Mouse (Mus musculus): Measurements from ENCODE around the gene AI182371. TPM values are rescaled to one million over a fixed set of nuclear protein-coding genes. Genes with fewer than 3 reads are reported as not detected.

AI182371 gene
- 0.15 and 0.30 TPM in 2 replicates for polyA plus RNA-seq (2015; fragmentation: Nextera tagmentation; extraction: Ambion mirVana)

GRCm38 (mm10) chr2:35101443-35101842, at the start of gene AI182371:
TSS of gene AI182371 (minus strand) at chr2:35101543.
- 89% methylated on average over 3 of the region's 3 CpGs for WGBS
- no peaks in the 10 kb centered on the region for H3K9me3 ChIP-seq (replicated peaks; ENCODE audit: low read length)

GRCm38 (mm10) chr2:35148806-35149205, 47.5 kb upstream of the AI182371 start:
- no peak overlapping the region for H3K4me3 ChIP-seq (replicated peaks; ENCODE audit: low read depth, low read length)
- 94% methylated on average over 10 of the region's 10 CpGs for WGBS
- H3K4me1 ChIP-seq (replicated peaks; ENCODE audit: insufficient read depth, low read length) = no peaks in the 10 kb centered on the region
- H3K4me2 ChIP-seq (ENCODE audit: low read length) = no peak overlapping the region
- no peaks in the 10 kb centered on the region for H3K9me3 ChIP-seq (replicated peaks; ENCODE audit: low read length)
- DNase-seq (ENCODE audit: low spot score) (no peak), ATAC-seq (replicated peaks; ENCODE audit: low FRiP score, low read depth) (no peak)
- no peak for TF ChIP-seq CTCF (IDR thresholded peaks at IDR 0.05; ENCODE audit: low read depth)
- H3K9ac ChIP-seq (ENCODE audit: low read depth, low read length) = no peak overlapping the region
- no peaks in the 10 kb centered on the region for H3K27me3 ChIP-seq (ENCODE audit: insufficient read depth, low read length)
- no peak overlapping the region for H3K27ac ChIP-seq
- H3K36me3 ChIP-seq (ENCODE audit: insufficient read depth, low read length) = peaks cover 82% of the 10 kb centered on the region

More at GRCm38 (mm10) chr2:35101443-35101842, at the start of gene AI182371:
- Histone ChIP-seq H3K4me2 (ENCODE audit: low read length) (no peak within 1 kb of the TSS), H3K9ac (ENCODE audit: low read depth, low read length) (no peak within 1 kb of the TSS), H3K27me3 (ENCODE audit: insufficient read depth, low read length) (no peaks in the 10 kb centered on the region), H3K4me1 (replicated peaks; ENCODE audit: insufficient read depth, low read length) (no peaks in the 10 kb centered on the region), H3K27ac (no peak within 1 kb of the TSS), H3K36me3 (ENCODE audit: insufficient read depth, low read length) (no peaks in the 10 kb centered on the region), H3K4me3 (replicated peaks; ENCODE audit: low read depth, low read length) (no peak within 1 kb of the TSS)
- ATAC-seq (replicated peaks; ENCODE audit: low FRiP score, low read depth) = no peak
- no peak for DNase-seq (ENCODE audit: low spot score)
- TF ChIP-seq CTCF (IDR thresholded peaks at IDR 0.05; ENCODE audit: low read depth) = no peak

- Histone ChIP-seq H3K9ac (ENCODE audit: low read depth, low read length) (no peak overlapping the region), H3K36me3 (ENCODE audit: insufficient read depth, low read length) (peaks cover 75% of the 10 kb centered on the region), H3K27ac (no peak overlapping the region), H3K4me2 (ENCODE audit: low read length) (no peak overlapping the region), H3K4me1 (replicated peaks; ENCODE audit: insufficient read depth, low read length) (no peaks in the 10 kb centered on the region), H3K4me3 (replicated peaks; ENCODE audit: low read depth, low read length) (no peak overlapping the region), H3K27me3 (ENCODE audit: insufficient read depth, low read length) (no peaks in the 10 kb centered on the region), H3K9me3 (replicated peaks; ENCODE audit: low read length) (no peaks in the 10 kb centered on the region)
- WGBS = 97% methylated on average over 3 of the region's 3 CpGs
- no peak for DNase-seq (ENCODE audit: low spot score)
- no peak for ATAC-seq (replicated peaks; ENCODE audit: low FRiP score, low read depth)
- TF ChIP-seq CTCF (IDR thresholded peaks at IDR 0.05; ENCODE audit: low read depth) = no peak
Observed at GRCm38 (mm10) chr2:35141673-35142072, 40.3 kb upstream of the AI182371 start.

- TF ChIP-seq CTCF (IDR thresholded peaks at IDR 0.05; ENCODE audit: low read depth) = no peak
- no peaks in the 10 kb centered on the region for H3K9me3 ChIP-seq (replicated peaks; ENCODE audit: low read length)
- H3K4me1 ChIP-seq (replicated peaks; ENCODE audit: insufficient read depth, low read length) = no peaks in the 10 kb centered on the region
- no peak overlapping the region for H3K9ac ChIP-seq (ENCODE audit: low read depth, low read length)
- H3K27me3 ChIP-seq (ENCODE audit: insufficient read depth, low read length) = no peaks in the 10 kb centered on the region
- no peak overlapping the region for H3K4me3 ChIP-seq (replicated peaks; ENCODE audit: low read depth, low read length)
- H3K36me3 ChIP-seq (ENCODE audit: insufficient read depth, low read length) = peaks cover 52% of the 10 kb centered on the region
- DNase-seq (ENCODE audit: low spot score) (no peak), ATAC-seq (replicated peaks; ENCODE audit: low FRiP score, low read depth) (no peak)
- H3K4me2 ChIP-seq (ENCODE audit: low read length) = no peak overlapping the region
- WGBS = 80% methylated on average over 1 of the region's 1 CpGs
- no peak overlapping the region for H3K27ac ChIP-seq
Observed at GRCm38 (mm10) chr2:35138576-35138975, 37.2 kb upstream of the AI182371 start.

GRCm38 (mm10) chr2:35133891-35134290, 32.5 kb upstream of the AI182371 start:
- Histone ChIP-seq H3K9me3 (replicated peaks; ENCODE audit: low read length) (no peaks in the 10 kb centered on the region), H3K4me2 (ENCODE audit: low read length) (no peak overlapping the region), H3K27ac (no peak overlapping the region), H3K4me3 (replicated peaks; ENCODE audit: low read depth, low read length) (no peak overlapping the region), H3K27me3 (ENCODE audit: insufficient read depth, low read length) (no peaks in the 10 kb centered on the region), H3K36me3 (ENCODE audit: insufficient read depth, low read length) (peaks cover 18% of the 10 kb centered on the region; the same call in 1 of the 2 replicates), H3K9ac (ENCODE audit: low read depth, low read length) (no peak overlapping the region), H3K4me1 (replicated peaks; ENCODE audit: insufficient read depth, low read length) (no peaks in the 10 kb centered on the region)
- ATAC-seq (replicated peaks; ENCODE audit: low FRiP score, low read depth) (no peak), DNase-seq (ENCODE audit: low spot score) (no peak)
- TF ChIP-seq CTCF (IDR thresholded peaks at IDR 0.05; ENCODE audit: low read depth) = no peak
- 89% methylated on average over 5 of the region's 5 CpGs for WGBS

GRCm38 (mm10) chr2:35132662-35133055, 31.3 kb upstream of the AI182371 start:
- ATAC-seq (replicated peaks; ENCODE audit: low FRiP score, low read depth) (no peak), DNase-seq (ENCODE audit: low spot score) (peak; percentile 20)
- H3K27me3 ChIP-seq (ENCODE audit: insufficient read depth, low read length) = no peaks in the 10 kb centered on the region
- no peaks in the 10 kb centered on the region for H3K4me1 ChIP-seq (replicated peaks; ENCODE audit: insufficient read depth, low read length)
- no peak for TF ChIP-seq CTCF (IDR thresholded peaks at IDR 0.05; ENCODE audit: low read depth)
- H3K4me3 ChIP-seq (replicated peaks; ENCODE audit: low read depth, low read length) = peak overlapping the region; percentile 43
- H3K4me2 ChIP-seq (ENCODE audit: low read length) = peak overlapping the region; percentile 75
- H3K9ac ChIP-seq (ENCODE audit: low read depth, low read length) = peak overlapping the region; percentile 57
- peaks cover 12% of the 10 kb centered on the region; the same call in 1 of the 2 replicates for H3K36me3 ChIP-seq (ENCODE audit: insufficient read depth, low read length)
- H3K27ac ChIP-seq = peak overlapping the region; percentile 83
- WGBS = 3% methylated on average over 5 of the region's 5 CpGs
- H3K9me3 ChIP-seq (replicated peaks; ENCODE audit: low read length) = no peaks in the 10 kb centered on the region

All from kidney, postnatal 0 days (tissue).